Mouse (Mus musculus) ES-E14 (cell line): ENCODE results near the gene Myl9.

Experiments
- CHD2 ChIP-seq: IDR thresholded peaks from 2 replicates; pipeline ENCODE4 v1.6.1; 2014; ENCODE audit warnings: mild to moderate bottlenecking, low read depth, low read length, inconsistent platforms
- HCFC1 ChIP-seq: IDR thresholded peaks from 2 replicates; pipeline ENCODE4 v1.6.1; 2012; ENCODE audit warnings: low read length, inconsistent platforms, borderline replicate concordance; ENCODE audit not compliant: insufficient read depth
- MAFK ChIP-seq: IDR thresholded peaks from 2 replicates; pipeline ENCODE4 v1.6.1; 2014; ENCODE audit warnings: mild to moderate bottlenecking, low read depth, low read length, inconsistent platforms; ENCODE audit not compliant: insufficient read depth
- ZC3H11A ChIP-seq: IDR thresholded peaks from 2 replicates; pipeline ENCODE4 v1.6.1; 2012; ENCODE audit warnings: low read depth, mild to moderate bottlenecking, inconsistent platforms, low read length, borderline replicate concordance
- ZNF384 ChIP-seq: IDR thresholded peaks from 2 replicates; pipeline ENCODE4 v1.6.1; 2012; ENCODE audit warnings: low read depth, low read length, inconsistent platforms

GRCm38 (mm10) chr2:156767108-156767507 is 8.1 kb upstream of the Myl9 start:
- TF ChIP-seq ZNF384 (no peak), MAFK (no peak), HCFC1 (no peak), CHD2 (no peak), ZC3H11A (no peak)
